Mouse (Mus musculus): ENCODE results near the gene Jam3.

- TF ChIP-seq POLR2A (IDR thresholded peaks at IDR 0.05; ENCODE audit: low read depth, low read length) (no peak), CTCF (IDR thresholded peaks at IDR 0.05; ENCODE audit: extremely low read depth, insufficient read depth, insufficient read length, insufficient replicate concordance) (no peak)
Observed at GRCm38 (mm10) chr9:27099474-27099873, 55.7 kb downstream of the Jam3 start.
